Comparison of ENCODE assay signal across 23 mouse cellular contexts in the genomic region with DNA sequence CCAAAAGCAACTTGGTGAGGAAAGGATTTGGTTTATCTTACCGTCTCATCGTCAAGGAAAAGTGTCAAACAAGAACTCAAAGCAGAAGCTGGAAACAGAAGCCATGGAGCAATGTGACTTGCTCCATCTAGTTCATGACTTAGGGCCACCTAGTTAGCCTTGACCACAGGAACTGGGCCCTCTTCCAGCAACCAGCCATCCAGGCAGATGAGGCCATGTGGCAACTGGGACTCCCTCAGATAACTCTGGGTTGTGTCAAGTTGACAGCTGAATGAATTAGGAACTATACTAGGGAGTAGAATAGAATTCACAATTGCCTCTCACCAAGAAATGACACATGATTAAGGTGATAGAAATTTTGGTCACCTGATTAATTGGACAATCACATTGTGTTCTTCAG.
DNase-seq lines count a peak whose midpoint lies in the region; ATAC-seq lines count a peak whose summit lies in the region.
"Had no signal": no experiment of that assay in that cellular context is flagged by ENCODE, and none has a peak within 500 bp of the region (broad histone marks: within the 10 kb centered on the region; RNA-seq: fewer than 3 reads in every experiment).

No protein-coding gene starts in this region.

- no peak overlapping the region for H3K4me3 ChIP-seq in embryonic facial prominence, embryonic 14.5 days (ENCODE audit: low read depth, low read length)
- H3K4me3 ChIP-seq in embryonic facial prominence, embryonic 10.5 days: no peak overlapping the region
- H3K4me3 ChIP-seq: embryonic facial prominence, embryonic 15.5 days; erythroblast, embryonic 14.5 days; forebrain, embryonic 10.5 days; heart, embryonic 10.5 days; hindbrain, embryonic 12.5 days had no signal

- H3K4me1 ChIP-seq in embryonic facial prominence, embryonic 14.5 days (ENCODE audit: control insufficient read depth, insufficient read depth, low read length): no peaks in the 10 kb centered on the region
- H3K4me1 ChIP-seq in embryonic facial prominence, embryonic 10.5 days: peaks cover 8% of the 10 kb centered on the region
- H3K4me1 ChIP-seq: embryonic facial prominence, embryonic 15.5 days had no signal

- no peaks in the 10 kb centered on the region for H3K27me3 ChIP-seq in embryonic facial prominence, embryonic 14.5 days (replicated peaks; ENCODE audit: control insufficient read depth, insufficient read depth, low read length)
- H3K27me3 ChIP-seq in embryonic facial prominence, embryonic 10.5 days (replicated peaks; ENCODE audit: low read depth, poor library complexity, severe bottlenecking): no peaks in the 10 kb centered on the region
- H3K27me3 ChIP-seq: embryonic facial prominence, embryonic 15.5 days; hindbrain, embryonic 12.5 days had no signal

- H3K9me3 ChIP-seq in embryonic facial prominence, embryonic 14.5 days (ENCODE audit: control insufficient read depth, low read length): no peaks in the 10 kb centered on the region
- no peaks in the 10 kb centered on the region for H3K9me3 ChIP-seq in embryonic facial prominence, embryonic 10.5 days
- H3K9me3 ChIP-seq: embryonic facial prominence, embryonic 15.5 days; forebrain, embryonic 10.5 days; heart, embryonic 10.5 days; hindbrain, embryonic 12.5 days had no signal

- no peak overlapping the region for H3K27ac ChIP-seq in embryonic facial prominence, embryonic 14.5 days (replicated peaks; ENCODE audit: low read depth, low read length)
- H3K27ac ChIP-seq in embryonic facial prominence, embryonic 10.5 days (replicated peaks): no peak overlapping the region
- H3K27ac ChIP-seq: embryonic facial prominence, embryonic 15.5 days; forebrain, embryonic 10.5 days; heart, embryonic 10.5 days; hindbrain, embryonic 12.5 days had no signal

- no peak for ATAC-seq in embryonic facial prominence, embryonic 14.5 days (ENCODE audit: low read depth)
- no peak for ATAC-seq in activated CD4-positive, CD25-positive, alpha-beta regulatory T cell, adult 4 months
- ATAC-seq: forebrain, embryonic 14.5 days; hindbrain, embryonic 16.5 days; inflammation-experienced regulatory T-cells, adult 6 months; intestine, postnatal 0 days had no signal

- DNase-seq in embryonic facial prominence, embryonic 14.5 days (ENCODE audit: low spot score): peak; percentile 7
- no peak for DNase-seq in embryonic facial prominence, embryonic 10.5 days (ENCODE audit: low spot score)
- peak; percentile 62 for DNase-seq in 416B (ENCODE audit: low read depth)
- DNase-seq in Muller cell, postnatal 12 days (ENCODE audit: inconsistent ontology term): peak; percentile 53
- peak; percentile 38 for DNase-seq in adrenal gland, postnatal 14 days
- no peak for DNase-seq in spleen, postnatal 14 days (ENCODE audit: low spot score in 2 of 2)
- DNase-seq: cerebellum, adult 11-12 months; cerebellum, adult 9-10 months; cerebellum, postnatal 36 days; gastrocnemius, postnatal 36 days; heart, adult 11 months; heart, postnatal 4 days; kidney, adult 8-10 months had no signal

- no peak overlapping the region for H3K9ac ChIP-seq in embryonic facial prominence, embryonic 14.5 days (ENCODE audit: low read depth, low read length)
- H3K9ac ChIP-seq: embryonic facial prominence, embryonic 15.5 days; hindbrain, embryonic 12.5 days had no signal

- WGBS in embryonic facial prominence, embryonic 14.5 days: 90% methylated on average over 2 of the region's 2 CpGs
- 81% methylated on average over 2 of the region's 2 CpGs for WGBS in embryonic facial prominence, embryonic 10.5 days

- no peak overlapping the region for H3K4me2 ChIP-seq in embryonic facial prominence, embryonic 14.5 days (ENCODE audit: low read depth, low read length)
- H3K4me2 ChIP-seq: embryonic facial prominence, embryonic 15.5 days; hindbrain, embryonic 12.5 days had no signal

- no peaks in the 10 kb centered on the region for H3K36me3 ChIP-seq in embryonic facial prominence, embryonic 14.5 days (ENCODE audit: control insufficient read depth, insufficient read depth, low read length)
- no peaks in the 10 kb centered on the region for H3K36me3 ChIP-seq in embryonic facial prominence, embryonic 10.5 days (replicated peaks)
- H3K36me3 ChIP-seq: embryonic facial prominence, embryonic 15.5 days; forebrain, embryonic 10.5 days; heart, embryonic 10.5 days; hindbrain, embryonic 12.5 days had no signal

Comparison
In these comparisons a context has a peak if more than half of its experiments do, and no peak if none do; other contexts are left out.
1. DNase-seq: peak in embryonic facial prominence, embryonic 14.5 days (single experiment), 416B (single experiment), Muller cell, postnatal 12 days (single experiment) and adrenal gland, postnatal 14 days (single experiment); none in embryonic facial prominence, embryonic 10.5 days (single experiment) and spleen, postnatal 14 days (0 of 2).